Mouse (Mus musculus) neutrophil, adult 5-6 weeks (primary cell): ENCODE measurements around the gene Maf. TPM values are rescaled to one million over a fixed set of nuclear protein-coding genes. Genes with fewer than 3 reads are reported as not detected.

Experiments used
- ATAC-seq: fragments of 151-379, 151-347 bp; 2 replicates; pipeline ENCODE4 v1.8.0; 2017; ENCODE audit warnings: mild to moderate bottlenecking, moderate TSS enrichment; ENCODE audit not compliant: insufficient number of reproducible peaks, poor library complexity, low FRiP score, severe bottlenecking; ENCODE audit errors: extremely low read depth
- total RNA-seq: library from RNA; stranded (forward); fragments of 200-1000 nt; gene quantifications from 2 replicates; pipeline ENCODE4 v1.2.3, GENCODE M21; 2017

Gene Maf
- total RNA-seq, 1 experiment from 2014 or later, result 3.3 TPM

- ATAC-seq, result peak; percentile 36
These were observed 498 bp downstream of the Maf start for GRCm38 (mm10) chr8:115706861-115707730.

GRCm38 (mm10) chr8:115706411-115706860 is 1.2 kb downstream of the Maf start:
- ATAC-seq, result no peak

GRCm38 (mm10) chr8:115705591-115706110 is 1.9 kb downstream of the Maf start:
- ATAC-seq, result peak; percentile 25; the same call in 1 of the 2 replicates

GRCm38 (mm10) chr8:115703056-115703455 is 4.5 kb downstream of the Maf start:
- no peak for ATAC-seq

GRCm38 (mm10) chr8:115701001-115701400 is 6.6 kb downstream of the Maf start:
- ATAC-seq, result no peak

GRCm38 (mm10) chr8:115699151-115699550 is 8.4 kb downstream of the Maf start:
- ATAC-seq, result no peak

GRCm38 (mm10) chr8:115697410-115697809 is 10.2 kb downstream of the Maf start:
- ATAC-seq, result no peak

- no peak for ATAC-seq
These were observed 10.9 kb downstream of the Maf start for GRCm38 (mm10) chr8:115696661-115697060.

GRCm38 (mm10) chr8:115687349-115687748 is 20.2 kb downstream of the Maf start:
- no peak for ATAC-seq

- no peak for ATAC-seq
These were observed 24.3 kb downstream of the Maf start for GRCm38 (mm10) chr8:115683309-115683708.

GRCm38 (mm10) chr8:115679539-115679938 is 28.1 kb downstream of the Maf start:
- no peak for ATAC-seq

- ATAC-seq, result no peak
These were observed 42.7 kb downstream of the Maf start for GRCm38 (mm10) chr8:115664866-115665265.

- ATAC-seq, result no peak
These were observed 57.5 kb downstream of the Maf start for GRCm38 (mm10) chr8:115650110-115650521.

- no peak for ATAC-seq
These were observed 62.5 kb downstream of the Maf start for GRCm38 (mm10) chr8:115645139-115645538.

GRCm38 (mm10) chr8:115641936-115642335 is 65.7 kb downstream of the Maf start:
- ATAC-seq, result no peak

GRCm38 (mm10) chr8:115639951-115640350 is 67.6 kb downstream of the Maf start:
- ATAC-seq, result no peak

GRCm38 (mm10) chr8:115636751-115637150 is 70.8 kb downstream of the Maf start:
- ATAC-seq, result no peak
